Mouse (Mus musculus): ENCODE measurements at regions not wholly inside any gene's neighbourhood (a gene's known extent, or its start where the extent isn't known, plus 50 kb on each side); places are given as distances from the start of the nearest gene placed in this dataset.

DNA sequence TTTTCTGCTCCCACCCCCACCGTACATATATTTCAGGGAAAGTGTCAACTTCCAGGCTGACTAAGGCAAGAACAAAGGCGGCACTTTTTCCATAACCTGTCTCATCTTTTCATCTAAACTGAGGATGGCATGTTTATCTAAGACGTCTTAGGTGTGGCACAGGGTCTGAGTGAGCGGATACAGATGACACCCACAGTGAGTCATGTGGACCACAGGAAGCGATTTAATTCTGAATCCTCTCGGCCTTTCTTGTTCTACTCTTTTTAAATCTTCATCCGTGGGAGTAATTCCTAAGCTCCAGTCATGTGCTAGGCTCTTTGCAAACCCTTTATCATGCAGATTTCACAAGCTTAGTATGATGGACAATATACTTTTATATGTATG, 171.9 kb upstream of the Slc24a2 start:
- no peak for TF ChIP-seq CTCF (conservative IDR thresholded peaks at IDR 0.05; ENCODE audit: insufficient read depth, insufficient read length, low read depth, low read length)
- TF ChIP-seq POLR2A (IDR thresholded peaks at IDR 0.05; ENCODE audit: low read depth, low read length): no peak
